Mouse (Mus musculus): ENCODE data around the gene Nhsl2.

The Nhsl2 gene

GRCm38 (mm10) chrX:101901806-101902490 lies 52.8 kb downstream of the Nhsl2 start:
- DNase-seq (ENCODE audit: low read depth, low spot score), result no peak

- DNase-seq (ENCODE audit: low read depth, low spot score), result no peak
These were observed 53.4 kb downstream of the Nhsl2 start for GRCm38 (mm10) chrX:101902597-101902996.

- no peak for DNase-seq (ENCODE audit: low read depth, low spot score)
These were observed 58.1 kb downstream of the Nhsl2 start for GRCm38 (mm10) chrX:101907301-101907700.

- DNase-seq (ENCODE audit: low read depth, low spot score), result no peak
These were observed 79.9 kb downstream of the Nhsl2 start for GRCm38 (mm10) chrX:101929131-101929530.

GRCm38 (mm10) chrX:101930301-101930700 lies 81.1 kb downstream of the Nhsl2 start:
- no peak for DNase-seq (ENCODE audit: low read depth, low spot score)

- no peak for DNase-seq (ENCODE audit: low read depth, low spot score)
These were observed 81.8 kb downstream of the Nhsl2 start for GRCm38 (mm10) chrX:101931016-101931415.

- DNase-seq (ENCODE audit: low read depth, low spot score), result no peak
These were observed 83.1 kb downstream of the Nhsl2 start for GRCm38 (mm10) chrX:101932244-101932643.

GRCm38 (mm10) chrX:101933346-101933745 lies 84.2 kb downstream of the Nhsl2 start:
- no peak for DNase-seq (ENCODE audit: low read depth, low spot score)

- no peak for DNase-seq (ENCODE audit: low read depth, low spot score)
These were observed 86.2 kb downstream of the Nhsl2 start for GRCm38 (mm10) chrX:101935291-101935840.

- no peak for DNase-seq (ENCODE audit: low read depth, low spot score)
These were observed 90.3 kb downstream of the Nhsl2 start for GRCm38 (mm10) chrX:101939486-101939885.

- DNase-seq (ENCODE audit: low read depth, low spot score), result peak; percentile 67
These were observed 93.3 kb downstream of the Nhsl2 start for GRCm38 (mm10) chrX:101942461-101942896.

GRCm38 (mm10) chrX:101943743-101944142 lies 94.6 kb downstream of the Nhsl2 start:
- no peak for DNase-seq (ENCODE audit: low read depth, low spot score)

GRCm38 (mm10) chrX:101944761-101945330 lies 95.7 kb downstream of the Nhsl2 start:
- no peak for DNase-seq (ENCODE audit: low read depth, low spot score)

GRCm38 (mm10) chrX:101952436-101952835 lies 103.3 kb downstream of the Nhsl2 start:
- DNase-seq (ENCODE audit: low read depth, low spot score), result no peak

- DNase-seq (ENCODE audit: low read depth, low spot score), result no peak
These were observed 104.1 kb downstream of the Nhsl2 start for GRCm38 (mm10) chrX:101953256-101953655.

- DNase-seq (ENCODE audit: low read depth, low spot score), result peak; percentile 75
These were observed 104.8 kb downstream of the Nhsl2 start for GRCm38 (mm10) chrX:101953787-101954491.

- no peak for DNase-seq (ENCODE audit: low read depth, low spot score)
These were observed 105.3 kb downstream of the Nhsl2 start for GRCm38 (mm10) chrX:101954492-101954851.

GRCm38 (mm10) chrX:101961848-101962247 lies 112.7 kb downstream of the Nhsl2 start:
- DNase-seq (ENCODE audit: low read depth, low spot score), result no peak

- no peak for DNase-seq (ENCODE audit: low read depth, low spot score)
These were observed 114.5 kb downstream of the Nhsl2 start for GRCm38 (mm10) chrX:101963711-101964110.

GRCm38 (mm10) chrX:101973028-101973427 lies 123.8 kb downstream of the Nhsl2 start:
- no peak for DNase-seq (ENCODE audit: low read depth, low spot score)

- DNase-seq (ENCODE audit: low read depth, low spot score), result no peak
These were observed 127.7 kb downstream of the Nhsl2 start for GRCm38 (mm10) chrX:101976931-101977330.

- no peak for DNase-seq (ENCODE audit: low read depth, low spot score)
These were observed 129.7 kb downstream of the Nhsl2 start for GRCm38 (mm10) chrX:101978861-101979260.

GRCm38 (mm10) chrX:101979267-101979666 lies 130.1 kb downstream of the Nhsl2 start:
- DNase-seq (ENCODE audit: low read depth, low spot score), result no peak
